Mouse (Mus musculus) limb, embryonic 12.5 days (tissue): ENCODE results near the gene Herc6. TPM values are rescaled to one million over a fixed set of nuclear protein-coding genes. Genes with fewer than 3 reads are reported as not detected.
"Not testable (repeated sequence)": the region's sequence is repeated elsewhere in the genome, so short reads cannot be mapped to it uniquely, and the experiment has no call there.

Experiments
- ATAC-seq: fragments of 200-750 bp; cut with Nextera tagmentation; 2 replicates; pipeline ENCODE4 v1.8.0; 2017; ENCODE audit warnings: low read depth, moderate TSS enrichment; ENCODE audit not compliant: insufficient number of reproducible peaks, insufficient read depth, low FRiP score, low TSS enrichment
- H3K27ac ChIP-seq: fragments of 300-500 bp; sonication (generic); 2 replicates; pipeline ENCODE4 v1.5.1; 2016; ENCODE audit warnings: mild to moderate bottlenecking, moderate library complexity
- H3K27me3 ChIP-seq: fragments of 300-500 bp; sonication (generic); 2 replicates; pipeline ENCODE4 v1.6.1; 2016; ENCODE audit warnings: mild to moderate bottlenecking, moderate library complexity
- H3K36me3 ChIP-seq: fragments of 300-500 bp; sonication (generic); 2 replicates; pipeline ENCODE4 v1.6.1; 2016; ENCODE audit warnings: mild to moderate bottlenecking, moderate library complexity
- H3K4me1 ChIP-seq: fragments of 300-500 bp; sonication (generic); replicated peaks from 2 replicates; pipeline ENCODE4 v1.6.1; 2016
- H3K4me2 ChIP-seq: fragments of 300-500 bp; sonication (generic); 2 replicates; pipeline ENCODE4 v1.6.1; 2016; ENCODE audit warnings: mild to moderate bottlenecking, moderate library complexity
- H3K4me3 ChIP-seq: fragments of 300-500 bp; sonication (generic); replicated peaks from 2 replicates; pipeline ENCODE4 v1.5.1; 2016; ENCODE audit warnings: mild to moderate bottlenecking
- H3K9ac ChIP-seq: fragments of 300-500 bp; sonication (generic); replicated peaks from 2 replicates; pipeline ENCODE4 v1.6.1; 2016; ENCODE audit warnings: mild to moderate bottlenecking, moderate library complexity
- H3K9me3 ChIP-seq: fragments of 300-500 bp; sonication (generic); 2 replicates; pipeline ENCODE4 v1.6.1; 2016; ENCODE audit warnings: mild to moderate bottlenecking, moderate library complexity
- WGBS: fragments of 180-500 bp; shearing (Covaris S2); methylation state at CpG from one replicate; pipeline ENCODE4 v1.1.7; 2016; 5-methylcytosine and 5-hydroxymethylcytosine counted together
- polyA plus RNA-seq: library from polyadenylated mRNA; unstranded; fragments of >200 nt; fragmentation: Nextera tagmentation; extraction: Ambion mirVana; gene quantifications from 2 replicates; pipeline ENCODE4 v1.2.1, GENCODE M21; 2016

Gene Herc6
- polyA plus RNA-seq, 1 experiment from 2014 or later: 2.6 TPM

GRCm38 (mm10) chr6:57540950-57541498, 39.8 kb upstream of the Herc6 start:
- no peak for ATAC-seq
- Histone ChIP-seq H3K4me1 (no peaks in the 10 kb centered on the region), H3K4me2 (no peak overlapping the region), H3K9ac (no peak overlapping the region), H3K27me3 (no peaks in the 10 kb centered on the region), H3K36me3 (no peaks in the 10 kb centered on the region), H3K9me3 (no peaks in the 10 kb centered on the region), H3K27ac (no peak overlapping the region), H3K4me3 (no peak overlapping the region)
- WGBS: 85% methylated on average over 5 of the region's 5 CpGs

- Histone ChIP-seq H3K27me3 (no peaks in the 10 kb centered on the region), H3K4me3 (no peak overlapping the region), H3K9me3 (no peaks in the 10 kb centered on the region), H3K36me3 (no peaks in the 10 kb centered on the region), H3K9ac (no peak overlapping the region), H3K4me1 (no peaks in the 10 kb centered on the region), H3K27ac (no peak overlapping the region), H3K4me2 (no peak overlapping the region)
- WGBS: 88% methylated on average over 1 of the region's 1 CpGs
- no peak for ATAC-seq
Measured at GRCm38 (mm10) chr6:57541737-57542335, 39.0 kb upstream of the Herc6 start.

GRCm38 (mm10) chr6:57543591-57543990, 37.2 kb upstream of the Herc6 start:
- H3K4me2 ChIP-seq, H3K9me3 ChIP-seq, H3K27me3 ChIP-seq, H3K36me3 ChIP-seq, H3K4me3 ChIP-seq, ATAC-seq, H3K9ac ChIP-seq, H3K27ac ChIP-seq, H3K4me1 ChIP-seq: not testable (repeated sequence)

GRCm38 (mm10) chr6:57544866-57545265, 35.9 kb upstream of the Herc6 start:
- Histone ChIP-seq H3K36me3 (no peaks in the 10 kb centered on the region), H3K4me3 (no peak overlapping the region), H3K9ac (no peak overlapping the region), H3K4me1 (no peaks in the 10 kb centered on the region), H3K9me3 (no peaks in the 10 kb centered on the region), H3K27me3 (no peaks in the 10 kb centered on the region), H3K27ac (no peak overlapping the region), H3K4me2 (no peak overlapping the region)
- WGBS: 74% methylated on average over 2 of the region's 2 CpGs
- no peak for ATAC-seq

- Histone ChIP-seq H3K4me2 (no peak overlapping the region), H3K9me3 (no peaks in the 10 kb centered on the region), H3K27ac (no peak overlapping the region), H3K4me3 (no peak overlapping the region), H3K27me3 (no peaks in the 10 kb centered on the region), H3K36me3 (no peaks in the 10 kb centered on the region), H3K4me1 (no peaks in the 10 kb centered on the region), H3K9ac (no peak overlapping the region)
- WGBS: 83% methylated on average over 3 of the region's 3 CpGs
- no peak for ATAC-seq
Measured at GRCm38 (mm10) chr6:57551211-57551796, 29.5 kb upstream of the Herc6 start.

GRCm38 (mm10) chr6:57557796-57558317, 22.9 kb upstream of the Herc6 start:
- 73% methylated on average over 4 of the region's 4 CpGs for WGBS
- H3K27ac ChIP-seq: no peak overlapping the region
- no peaks in the 10 kb centered on the region for H3K36me3 ChIP-seq
- H3K27me3 ChIP-seq: no peaks in the 10 kb centered on the region
- no peak overlapping the region for H3K9ac ChIP-seq
- no peaks in the 10 kb centered on the region for H3K4me1 ChIP-seq
- no peaks in the 10 kb centered on the region for H3K9me3 ChIP-seq
- no peak overlapping the region for H3K4me3 ChIP-seq
- ATAC-seq: no peak
- no peak overlapping the region for H3K4me2 ChIP-seq

GRCm38 (mm10) chr6:57563454-57563853, 17.3 kb upstream of the Herc6 start:
- ATAC-seq: no peak
- H3K9ac ChIP-seq: no peak overlapping the region
- no peaks in the 10 kb centered on the region for H3K9me3 ChIP-seq
- H3K27ac ChIP-seq: no peak overlapping the region
- 87% methylated on average over 1 of the region's 1 CpGs for WGBS
- H3K4me2 ChIP-seq: no peak overlapping the region
- no peaks in the 10 kb centered on the region for H3K27me3 ChIP-seq
- H3K36me3 ChIP-seq: no peaks in the 10 kb centered on the region
- no peak overlapping the region for H3K4me3 ChIP-seq
- no peaks in the 10 kb centered on the region for H3K4me1 ChIP-seq

GRCm38 (mm10) chr6:57565452-57565851, 15.3 kb upstream of the Herc6 start:
- H3K4me2 ChIP-seq: no peak overlapping the region
- no peaks in the 10 kb centered on the region for H3K36me3 ChIP-seq
- WGBS: 93% methylated on average over 7 of the region's 7 CpGs
- H3K27ac ChIP-seq: no peak overlapping the region
- no peak overlapping the region for H3K9ac ChIP-seq
- no peaks in the 10 kb centered on the region for H3K4me1 ChIP-seq
- no peaks in the 10 kb centered on the region for H3K9me3 ChIP-seq
- no peak overlapping the region for H3K4me3 ChIP-seq
- no peaks in the 10 kb centered on the region for H3K27me3 ChIP-seq
- ATAC-seq: no peak

GRCm38 (mm10) chr6:57567630-57568029, 13.2 kb upstream of the Herc6 start:
- Histone ChIP-seq H3K4me3 (no peak overlapping the region), H3K4me1 (no peaks in the 10 kb centered on the region), H3K9me3 (no peaks in the 10 kb centered on the region), H3K27me3 (no peaks in the 10 kb centered on the region), H3K9ac (no peak overlapping the region), H3K27ac (no peak overlapping the region), H3K4me2 (no peak overlapping the region), H3K36me3 (no peaks in the 10 kb centered on the region)
- no peak for ATAC-seq
- 89% methylated on average over 2 of the region's 2 CpGs for WGBS

GRCm38 (mm10) chr6:57570170-57570974, 10.4 kb upstream of the Herc6 start:
- Histone ChIP-seq H3K27me3 (no peaks in the 10 kb centered on the region), H3K4me1 (no peaks in the 10 kb centered on the region), H3K4me3 (no peak overlapping the region), H3K27ac (no peak overlapping the region), H3K9me3 (no peaks in the 10 kb centered on the region), H3K9ac (no peak overlapping the region), H3K4me2 (no peak overlapping the region), H3K36me3 (no peaks in the 10 kb centered on the region)
- peak; percentile 47; the same call in 1 of the 2 replicates for ATAC-seq
- 19% methylated on average over 6 of the region's 6 CpGs for WGBS

- H3K9ac ChIP-seq: no peak overlapping the region
- no peaks in the 10 kb centered on the region for H3K27me3 ChIP-seq
- no peak for ATAC-seq
- no peaks in the 10 kb centered on the region for H3K36me3 ChIP-seq
- no peak overlapping the region for H3K27ac ChIP-seq
- H3K4me1 ChIP-seq: no peaks in the 10 kb centered on the region
- no peak overlapping the region for H3K4me3 ChIP-seq
- no peak overlapping the region for H3K4me2 ChIP-seq
- no peaks in the 10 kb centered on the region for H3K9me3 ChIP-seq
Measured at GRCm38 (mm10) chr6:57571587-57571986, 9.2 kb upstream of the Herc6 start.
